Mouse (Mus musculus): ENCODE measurements around the gene Nprl2.

The Nprl2 gene

GRCm38 (mm10) chr9:107541474-107542351 lies at the start of gene Nprl2, which contains the start of gene Cyb561d2:
Gene Nprl2 (plus strand): TSS chr9:107542226.
Gene Cyb561d2 (minus strand): TSS chr9:107542193.
- DNase-seq (ENCODE audit: low read depth, low spot score) = peak; percentile 87

DNA sequence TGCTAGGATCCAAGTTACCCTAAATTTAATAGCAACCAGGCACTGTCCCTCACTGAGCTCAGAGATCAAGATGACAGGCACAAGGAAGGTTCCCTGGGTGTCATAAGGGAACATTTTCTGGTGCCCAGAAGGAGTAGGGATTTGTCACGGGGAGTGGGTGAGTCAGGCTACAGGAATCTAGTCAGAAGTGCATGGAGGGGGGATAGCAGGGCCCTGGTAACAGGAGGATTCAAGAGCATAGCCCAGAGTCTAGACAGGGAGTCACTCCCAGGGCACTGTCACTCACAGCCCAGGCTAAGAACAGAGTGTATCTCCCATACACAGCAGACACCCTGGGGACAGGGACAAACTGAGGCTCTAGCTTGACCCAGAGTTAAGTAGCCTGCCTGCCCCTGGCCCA lies 48.5 kb upstream of the Nprl2 start:
- DNase-seq (ENCODE audit: low read depth, low spot score) = no peak

DNA sequence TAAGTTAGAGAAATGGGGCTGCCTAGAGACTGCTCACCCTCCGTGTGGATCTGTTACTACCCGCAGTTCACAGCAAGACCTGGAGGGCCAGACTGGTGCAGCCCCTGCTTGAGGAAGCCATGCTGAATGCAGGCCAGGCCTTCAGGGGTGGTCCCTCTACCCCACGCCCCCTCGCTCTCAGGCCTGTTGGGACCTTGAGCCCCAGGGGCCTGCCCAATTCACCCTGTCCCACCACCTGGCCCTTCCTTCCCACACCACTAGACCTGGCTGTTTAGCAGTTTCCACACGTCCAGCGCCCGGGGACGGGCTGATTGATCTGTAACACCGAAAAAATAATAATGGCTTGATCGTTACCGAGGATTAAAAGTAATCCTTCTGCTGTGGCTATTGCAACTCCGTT lies 47.8 kb upstream of the Nprl2 start:
- DNase-seq (ENCODE audit: low read depth, low spot score) = no peak

DNA sequence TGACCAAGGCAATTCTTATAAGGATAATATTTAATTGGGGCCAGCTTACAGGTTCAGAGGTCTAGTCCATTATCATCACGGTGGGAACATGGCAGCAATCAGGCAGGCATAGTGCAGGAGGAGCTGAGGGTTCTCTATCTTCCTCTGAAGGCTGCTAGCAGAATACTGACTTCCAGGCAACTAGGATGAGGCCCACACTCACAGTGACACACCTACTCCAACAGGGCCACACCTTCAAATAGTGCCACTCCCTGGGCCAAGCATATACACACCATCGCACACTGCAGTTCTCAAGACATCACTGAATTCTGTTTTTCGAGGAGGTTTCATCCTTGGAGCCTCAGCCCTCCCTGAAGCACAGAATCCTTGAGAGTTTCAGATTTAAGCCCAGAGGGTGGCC lies 45.7 kb upstream of the Nprl2 start:
- DNase-seq (ENCODE audit: low read depth, low spot score) = no peak

- DNase-seq (ENCODE audit: low read depth, low spot score) = no peak
Measured at GRCm38 (mm10) chr9:107500708-107501286, 41.2 kb upstream of the Nprl2 start.

GRCm38 (mm10) chr9:107502131-107502846 lies 39.7 kb upstream of the Nprl2 start:
- no peak for DNase-seq (ENCODE audit: low read depth, low spot score)

DNA sequence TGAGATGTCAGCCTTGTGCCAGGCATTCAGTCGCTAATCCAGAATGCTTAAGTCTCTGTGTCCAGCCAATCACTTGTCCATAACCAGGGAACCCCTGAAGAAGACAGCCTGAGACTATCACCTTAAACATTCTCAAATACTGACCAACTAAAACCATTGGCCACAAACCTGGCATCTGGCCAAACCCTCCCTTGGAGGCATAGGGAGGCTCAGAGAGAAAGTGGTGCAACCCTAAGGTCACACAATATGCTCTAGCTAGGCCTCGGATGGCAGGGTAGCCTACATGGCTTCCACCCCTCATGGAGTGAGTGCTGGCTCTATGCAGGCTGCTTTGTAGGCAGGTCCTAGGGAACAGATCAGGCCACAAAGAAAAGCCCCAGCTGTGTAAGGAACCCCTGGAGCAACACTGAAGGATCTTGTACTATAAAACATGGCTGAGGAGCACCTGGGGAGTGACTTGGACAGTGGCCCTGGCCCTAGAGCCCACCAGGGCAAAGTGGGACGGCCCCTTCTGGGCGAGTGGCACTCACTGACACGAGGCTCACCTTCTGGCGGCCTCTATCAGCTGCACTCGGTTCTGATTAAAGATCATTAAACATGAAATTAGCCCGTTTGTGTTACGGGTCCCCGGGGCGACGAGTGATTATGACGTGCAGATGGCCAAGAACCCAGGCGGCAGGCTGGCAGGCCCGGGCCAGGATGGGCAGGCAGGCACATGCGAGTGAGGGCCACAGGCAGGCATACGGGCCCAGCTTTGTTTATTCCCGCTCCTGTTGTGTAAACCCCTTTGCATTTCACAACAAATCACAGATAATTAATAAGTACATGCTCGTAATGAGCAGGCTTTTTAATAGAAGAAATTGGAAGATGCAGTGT lies 37.1 kb upstream of the Nprl2 start:
- no peak for DNase-seq (ENCODE audit: low read depth, low spot score)

DNA sequence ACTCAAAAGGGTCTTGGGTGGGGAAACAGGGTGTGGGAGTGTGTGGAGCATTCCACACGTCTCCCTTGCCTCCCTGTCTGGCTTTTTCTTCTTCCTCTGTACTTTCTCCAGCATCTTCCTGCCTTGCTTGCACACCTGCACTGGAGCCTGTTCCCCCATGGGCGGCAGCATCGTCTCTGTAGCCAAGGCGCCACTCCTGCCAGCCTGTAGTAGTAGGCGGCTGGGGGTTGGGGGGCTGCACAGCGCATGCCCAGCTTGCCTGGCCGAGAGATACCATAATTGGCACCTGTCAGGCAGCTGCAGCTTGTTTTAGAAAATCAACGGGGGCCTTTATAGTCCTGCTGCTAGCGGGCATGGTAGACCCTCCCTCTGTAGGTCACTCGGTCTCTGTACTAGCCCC lies 33.8 kb upstream of the Nprl2 start:
- DNase-seq (ENCODE audit: low read depth, low spot score) = peak; percentile 32

DNA sequence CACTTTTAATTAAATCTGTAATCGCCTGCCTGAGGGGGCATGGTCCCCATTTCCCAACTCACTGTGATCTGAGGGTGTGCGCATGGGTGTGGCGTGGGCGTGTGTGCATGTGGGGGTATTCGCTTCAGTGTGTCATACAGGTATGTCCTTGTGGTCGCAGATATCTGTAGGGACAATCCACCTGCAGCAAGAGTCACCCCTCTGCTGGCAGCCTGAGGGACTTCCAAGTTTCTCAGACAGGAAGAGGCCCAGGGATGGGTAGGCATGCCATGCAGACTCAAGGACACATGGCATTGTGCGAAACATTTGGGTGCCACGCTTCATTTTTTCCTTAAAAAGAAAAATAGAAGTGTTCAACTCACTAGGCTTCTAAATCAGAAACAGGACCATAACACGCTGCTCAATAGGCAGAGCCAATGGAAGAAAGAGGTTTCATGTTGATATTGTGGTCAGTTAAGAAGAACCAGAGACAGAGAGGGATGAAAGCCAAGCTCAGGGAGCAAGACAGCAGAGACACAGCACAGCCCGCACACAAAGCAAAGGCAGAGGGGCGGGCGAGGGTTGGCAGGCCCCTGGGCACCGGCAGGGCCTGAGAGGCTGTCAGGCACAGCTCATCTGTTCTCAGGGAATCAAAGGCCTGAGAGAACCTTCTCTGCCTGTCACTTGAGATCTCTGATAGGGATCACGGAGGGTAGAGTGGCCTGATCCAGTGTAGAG lies 31.5 kb upstream of the Nprl2 start:
- DNase-seq (ENCODE audit: low read depth, low spot score) = no peak

GRCm38 (mm10) chr9:107511436-107511835 lies 30.6 kb upstream of the Nprl2 start:
- DNase-seq (ENCODE audit: low read depth, low spot score) = no peak

DNA sequence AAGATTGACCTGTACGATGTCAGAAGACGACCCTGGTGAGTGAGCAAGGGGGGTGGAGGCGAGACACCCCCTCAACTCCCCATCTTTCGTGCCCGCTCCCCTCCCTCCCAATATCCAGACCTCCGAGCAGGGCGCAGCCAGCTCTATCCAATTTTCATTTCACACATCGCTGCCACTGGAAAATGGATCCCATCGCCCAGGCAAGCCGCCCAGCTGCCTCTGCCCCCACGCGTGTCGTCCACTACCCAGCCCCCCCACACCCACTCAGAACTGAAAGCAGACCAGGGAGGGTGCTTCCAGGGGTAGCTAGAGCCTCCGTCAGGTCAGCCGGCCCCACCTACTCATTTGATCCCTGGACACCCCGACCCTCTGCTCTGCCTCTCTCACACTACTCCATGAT lies 29.7 kb upstream of the Nprl2 start:
- no peak for DNase-seq (ENCODE audit: low read depth, low spot score)

- peak; percentile 61 for DNase-seq (ENCODE audit: low read depth, low spot score)
Measured at GRCm38 (mm10) chr9:107514303-107514955, 27.6 kb upstream of the Nprl2 start.

DNA sequence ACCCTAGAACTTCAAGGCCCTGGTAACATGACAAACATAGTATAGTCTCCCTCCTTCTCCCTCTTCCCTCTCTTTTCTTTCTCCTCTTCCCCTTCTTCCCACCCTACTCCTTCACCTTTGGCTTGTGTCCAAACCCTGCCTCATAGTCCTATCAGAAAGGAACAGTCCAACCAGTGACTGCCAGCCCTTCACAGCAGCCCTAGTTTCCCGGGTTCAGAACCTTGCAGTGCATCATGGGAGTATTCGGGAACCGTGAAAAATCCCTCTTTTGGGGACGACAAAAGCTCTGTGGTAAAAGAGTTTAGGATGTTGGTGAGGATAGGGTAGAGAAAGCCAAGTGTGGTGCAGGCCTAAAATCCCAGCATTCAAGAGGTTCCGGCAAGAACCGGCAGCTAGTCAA lies 21.7 kb upstream of the Nprl2 start:
- DNase-seq (ENCODE audit: low read depth, low spot score) = no peak

DNA sequence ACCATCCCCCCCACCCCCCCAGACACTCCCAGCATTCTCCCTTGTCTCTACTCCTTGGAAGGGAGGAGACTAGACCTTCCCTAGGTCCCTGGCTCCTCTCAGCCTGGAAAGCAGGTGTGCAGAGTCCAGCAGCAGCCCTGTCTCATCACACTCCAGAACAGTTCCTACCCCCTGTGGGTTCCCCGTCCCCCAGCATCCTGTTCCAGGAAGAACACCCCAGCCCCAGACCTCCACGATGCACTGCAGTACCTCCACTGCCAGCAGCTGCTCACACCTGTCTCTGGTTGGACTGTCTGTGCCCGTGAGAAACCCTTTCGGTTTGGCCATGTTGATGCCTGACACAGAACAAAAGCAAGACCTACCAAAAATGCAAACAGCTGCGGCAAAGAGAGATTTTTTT lies 20.8 kb upstream of the Nprl2 start:
- no peak for DNase-seq (ENCODE audit: low read depth, low spot score)

GRCm38 (mm10) chr9:107521711-107522399 lies 20.2 kb upstream of the Nprl2 start:
- no peak for DNase-seq (ENCODE audit: low read depth, low spot score)

- no peak for DNase-seq (ENCODE audit: low read depth, low spot score)
Measured at GRCm38 (mm10) chr9:107522400-107522711, 19.7 kb upstream of the Nprl2 start.

DNA sequence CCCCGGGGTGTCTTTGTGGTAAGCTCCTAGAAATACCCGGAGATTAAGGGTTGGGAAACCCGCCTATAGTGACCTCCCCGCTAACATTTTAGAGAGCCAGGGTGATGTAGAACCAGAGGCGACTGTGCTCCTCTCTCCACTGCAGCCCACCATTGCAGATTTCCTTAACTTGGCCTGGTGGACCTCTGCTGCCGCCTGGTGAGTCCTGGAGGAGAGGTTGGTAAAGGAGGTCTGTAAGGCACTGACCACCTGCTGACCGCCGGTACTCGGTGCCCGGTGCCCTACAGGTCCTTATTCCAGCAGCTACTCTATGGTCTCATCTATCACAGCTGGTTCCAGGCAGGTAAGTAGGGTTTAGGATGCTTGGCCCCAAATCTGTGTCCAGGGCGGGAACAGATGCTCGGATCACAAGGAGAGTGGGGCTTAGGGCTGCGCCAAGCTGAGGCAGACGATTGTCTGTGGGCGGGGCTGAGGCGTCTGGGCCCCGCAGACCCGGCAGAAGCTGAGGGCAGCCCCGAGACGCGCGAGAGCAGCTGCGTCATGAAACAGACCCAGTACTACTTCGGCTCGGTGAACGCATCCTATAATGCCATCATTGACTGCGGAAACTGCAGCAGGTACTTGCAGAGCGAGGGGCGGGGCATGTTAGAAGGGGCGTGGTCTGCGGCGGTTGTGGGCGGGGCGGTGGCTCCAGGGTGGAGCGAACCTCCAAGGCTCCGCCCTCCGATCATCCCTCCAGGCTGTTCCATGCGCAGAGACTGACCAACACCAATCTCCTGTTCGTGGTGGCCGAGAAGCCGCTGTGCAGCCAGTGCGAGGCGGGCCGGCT lies 15.6 kb upstream of the Nprl2 start:
- DNase-seq (ENCODE audit: low read depth, low spot score) = no peak

- peak; percentile 97 for DNase-seq (ENCODE audit: low read depth, low spot score)
Measured at GRCm38 (mm10) chr9:107533791-107534407, 8.1 kb upstream of the Nprl2 start, which contains the start of gene Tmem115. Gene Tmem115 (plus strand): TSS chr9:107533945.
